Mouse (Mus musculus) spleen, postnatal 10 days (tissue): ENCODE results near the gene Bgn.

Experiments
- DNase-seq, 2 experiments: peaks; one replicate each; pipeline ENCODE4 v3.0.0; 2021 to 2022; ENCODE audit warnings: low spot score in 2 of 2

Bgn gene

DNA sequence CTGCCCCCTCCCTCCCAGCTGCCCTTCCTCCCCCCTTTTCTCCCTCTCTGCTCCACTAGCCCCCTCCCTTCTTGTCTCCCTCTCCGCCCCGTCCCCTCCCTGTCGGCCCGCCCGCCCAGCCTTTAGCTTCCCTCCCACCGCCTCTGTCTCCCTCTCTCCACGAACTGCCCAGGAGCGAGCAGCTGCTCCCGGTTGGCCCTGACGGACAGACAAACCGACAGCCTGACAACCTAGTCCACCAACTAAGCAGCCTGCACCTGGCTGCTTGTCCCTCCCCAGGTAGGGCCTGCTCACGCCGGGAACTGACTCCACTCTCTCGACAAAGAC, at the start of gene Bgn:
Gene Bgn (plus strand): TSS at position 119 of the 327 bp plus-strand sequence.
- no peak for DNase-seq

DNA sequence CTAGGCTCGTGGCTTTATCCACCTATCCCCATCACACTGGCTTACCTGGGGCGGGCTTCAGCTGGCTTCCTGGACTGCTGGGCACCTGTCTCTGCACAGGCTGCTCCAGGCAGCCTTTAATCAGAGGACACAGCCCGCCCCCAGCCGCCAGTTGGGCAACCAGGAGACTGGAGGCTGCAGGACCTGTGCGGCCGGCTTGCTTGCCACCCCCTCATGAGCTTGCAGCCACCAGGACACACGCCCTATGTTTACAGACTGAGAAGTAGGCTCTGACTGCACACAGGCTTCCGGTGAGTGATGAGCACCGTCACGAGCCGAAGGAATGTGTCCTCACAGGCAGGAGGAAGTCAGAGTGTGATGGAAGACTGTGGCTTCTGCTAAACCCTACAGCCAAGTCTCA, 48.1 kb upstream of the Bgn start, which contains the start of gene Trex2:
Gene Trex2 (minus strand): TSS at position 93 of the 400 bp plus-strand sequence.
- no peak for DNase-seq

DNA sequence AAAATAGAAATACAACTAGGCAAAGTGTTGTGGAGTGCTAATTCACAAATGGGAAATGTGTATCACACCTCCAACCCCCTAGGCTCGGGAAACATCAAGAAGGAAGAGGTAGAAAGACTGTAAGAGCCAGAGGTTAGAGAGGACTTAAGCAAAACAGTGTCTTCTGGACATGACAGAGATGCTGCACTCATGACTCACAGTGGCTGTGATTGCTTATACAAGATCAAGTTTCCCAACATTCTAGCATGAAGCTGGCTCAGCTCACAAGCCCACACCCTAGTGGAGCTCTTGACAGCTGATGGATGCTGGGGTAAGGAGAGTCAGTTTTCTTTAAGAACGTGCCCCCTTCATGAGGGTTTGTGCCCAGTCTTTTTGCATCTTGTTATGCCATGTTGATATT, 42.0 kb upstream of the Bgn start:
- no peak for DNase-seq

DNA sequence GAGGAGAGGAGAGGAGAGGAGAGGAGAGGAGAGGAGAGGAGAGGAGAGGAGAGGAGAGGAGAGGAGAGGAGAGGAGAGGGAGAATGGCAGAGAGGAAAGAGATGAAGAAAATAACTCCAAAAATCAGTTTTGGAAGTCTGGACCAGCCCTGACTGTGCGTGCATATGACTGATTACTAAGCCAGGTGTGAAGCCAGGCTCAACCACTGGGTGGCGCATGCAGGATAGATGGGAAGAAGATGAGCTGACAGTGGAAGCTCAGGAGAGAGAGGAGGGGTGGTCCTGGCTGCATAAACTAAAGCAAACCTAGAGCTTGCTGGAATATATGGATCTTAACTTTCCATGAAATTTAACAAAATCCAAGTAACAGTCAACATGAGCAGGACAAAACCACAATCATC, 31.5 kb upstream of the Bgn start:
- DNase-seq: peak; percentile 50 to 76

DNA sequence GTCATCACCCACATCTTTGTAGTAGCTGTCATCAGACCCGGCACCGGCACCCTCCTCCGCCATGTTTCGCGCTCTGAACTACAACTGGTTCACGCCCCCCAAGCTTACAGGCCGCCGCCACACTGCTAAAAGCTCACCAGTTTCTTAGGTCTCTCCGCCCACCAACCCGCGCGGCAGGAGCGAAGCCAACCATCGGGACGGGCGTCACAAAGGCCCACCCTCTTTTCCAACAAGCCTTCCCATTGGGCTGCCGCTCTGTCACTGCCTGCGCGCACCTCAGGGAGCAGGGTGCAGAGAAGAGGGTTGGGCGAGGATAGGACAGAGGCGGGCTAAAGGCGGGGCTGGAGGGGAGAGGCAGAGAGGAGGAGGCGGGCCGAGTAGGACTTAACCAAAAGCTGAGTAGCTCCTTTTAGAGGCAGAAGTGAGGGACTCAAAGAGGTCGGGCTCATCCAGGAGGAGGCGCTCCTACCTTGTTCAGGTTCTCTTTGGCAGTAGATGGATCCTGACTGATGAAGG, 24.5 kb upstream of the Bgn start, which contains the start of gene Haus7:
Gene Haus7 (minus strand): TSS at position 168 of the 516 bp plus-strand sequence.
- peak; percentile 63 to 90 for DNase-seq

DNA sequence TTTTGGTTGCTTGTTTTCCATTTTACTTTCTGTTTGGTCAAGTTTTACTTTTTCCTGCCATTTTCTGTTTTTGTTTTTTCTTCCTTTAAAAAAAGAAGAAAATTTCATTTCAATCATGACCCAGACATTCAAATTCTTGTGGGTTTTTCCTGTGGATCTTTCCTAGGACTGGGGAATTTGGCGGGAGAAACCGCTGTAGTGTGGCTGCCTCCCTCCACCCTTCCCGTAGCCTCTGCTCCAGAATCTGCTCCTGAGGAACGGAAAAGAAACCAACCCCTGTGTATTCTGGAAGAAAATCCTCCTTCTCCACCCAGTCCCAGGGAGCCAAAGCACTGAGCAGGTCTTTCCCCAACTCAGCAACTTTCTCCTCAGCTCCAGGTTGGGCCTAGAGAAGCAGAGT, 22.6 kb upstream of the Bgn start:
- DNase-seq: no peak

DNA sequence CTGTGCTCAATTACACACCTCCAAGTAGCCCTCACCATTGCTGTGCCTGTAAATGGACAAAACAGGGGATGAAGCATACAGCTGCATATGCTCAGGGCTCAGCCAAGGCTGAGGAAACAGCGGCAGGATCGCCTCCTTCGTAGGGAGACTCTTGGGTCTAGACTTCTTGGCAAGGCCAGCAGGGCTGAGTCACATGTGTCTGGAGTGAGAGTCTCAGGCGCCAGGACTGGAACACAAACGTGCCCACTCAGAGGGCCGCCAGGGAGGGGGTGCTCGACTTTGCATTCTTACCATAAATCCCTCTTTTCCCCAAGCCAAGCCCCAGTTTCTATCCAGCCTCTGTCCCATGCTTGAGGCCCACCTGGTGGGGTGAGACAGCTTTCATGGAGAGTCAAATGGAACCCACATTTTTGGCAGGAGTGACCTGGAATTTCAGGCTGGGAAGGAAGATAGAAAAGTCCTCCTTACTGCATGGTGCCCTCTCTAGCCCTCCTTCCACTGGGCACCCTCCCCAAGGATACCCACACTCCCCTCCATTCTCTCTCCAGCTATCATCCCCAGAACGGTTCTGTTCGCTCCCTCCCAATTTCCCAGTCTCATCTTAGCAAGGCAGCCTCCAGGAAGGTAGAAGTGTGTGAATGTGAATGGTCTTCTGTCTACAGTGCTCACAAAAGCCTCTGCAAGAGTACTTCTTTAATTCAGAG, 17.8 kb upstream of the Bgn start:
- DNase-seq: no peak

DNA sequence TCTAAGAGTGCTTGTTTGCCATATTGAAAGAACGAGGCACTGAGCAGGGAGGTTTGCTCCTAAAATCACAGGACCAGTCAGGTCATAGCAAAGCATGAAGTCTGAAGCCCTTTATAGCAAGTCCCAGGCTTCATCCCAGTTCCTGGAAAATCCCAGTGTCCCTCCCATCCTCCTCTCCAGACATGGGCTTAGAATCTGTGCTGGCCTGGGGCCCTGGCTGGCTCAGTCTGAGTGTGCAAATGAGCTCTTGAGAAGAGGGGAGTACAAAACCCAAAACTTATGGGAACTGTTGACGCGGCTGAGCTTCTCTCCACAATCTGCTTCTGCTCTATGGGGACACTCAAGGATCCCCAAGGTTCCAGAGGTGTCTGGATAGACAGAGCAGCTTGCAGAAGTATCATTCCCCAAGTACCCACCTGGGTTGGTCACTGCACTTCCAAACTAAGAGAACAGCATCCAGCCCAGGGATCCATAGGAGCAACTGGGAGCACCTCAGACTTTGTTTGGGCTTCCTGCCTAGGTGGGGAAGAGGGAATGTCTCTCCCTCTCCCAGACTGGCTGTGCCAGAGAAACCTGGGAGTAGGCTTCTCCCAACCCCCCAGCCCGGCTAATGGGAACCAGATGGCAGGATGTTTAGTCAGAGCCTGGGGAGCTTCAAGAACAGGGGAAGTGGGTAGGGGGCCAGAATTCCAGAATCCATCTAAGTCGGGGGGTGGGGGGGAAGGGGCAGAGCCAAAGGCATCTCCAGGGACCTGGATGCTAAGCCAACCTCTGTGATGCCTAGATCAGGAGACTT, 15.8 kb upstream of the Bgn start:
- no peak for DNase-seq

DNA sequence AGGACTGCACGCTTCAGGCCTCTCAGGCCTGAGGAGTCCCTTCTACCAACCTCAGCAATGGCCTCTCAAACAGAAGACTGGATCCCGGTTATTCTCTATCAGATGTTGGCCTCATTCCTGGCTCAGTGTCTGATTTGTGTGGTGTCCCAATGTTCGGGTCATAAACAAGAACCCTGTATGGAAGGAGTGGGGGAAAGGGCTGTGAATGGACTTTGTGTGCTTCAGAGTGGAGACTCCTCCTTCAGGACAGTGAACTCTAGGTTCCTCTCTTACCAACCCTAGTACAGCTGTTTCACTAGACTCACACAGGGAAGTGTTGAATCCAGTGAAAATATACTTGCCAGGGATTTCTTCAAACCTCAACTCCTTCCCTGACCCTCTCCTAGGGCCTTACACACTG, 15.1 kb upstream of the Bgn start:
- no peak for DNase-seq

DNA sequence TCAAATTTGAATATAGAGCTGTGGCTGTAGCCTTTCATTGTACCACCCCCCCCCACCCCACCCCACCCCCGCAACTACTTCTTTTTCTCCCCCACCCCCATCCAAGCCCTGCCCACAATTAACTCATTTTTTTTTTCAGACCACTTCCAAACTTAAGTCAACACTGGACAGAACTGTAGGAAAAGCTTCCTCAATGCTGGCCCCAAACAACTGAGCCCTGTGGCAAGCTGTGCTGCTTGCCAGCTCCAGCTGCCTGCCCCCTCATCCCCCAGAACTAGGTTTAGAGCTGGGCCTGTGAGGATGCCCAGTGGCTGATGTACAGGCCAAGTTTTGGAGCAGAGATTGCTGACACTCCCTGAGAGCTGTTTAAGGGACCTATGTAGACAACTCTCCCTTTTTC, 14.7 kb upstream of the Bgn start:
- DNase-seq: no peak

DNA sequence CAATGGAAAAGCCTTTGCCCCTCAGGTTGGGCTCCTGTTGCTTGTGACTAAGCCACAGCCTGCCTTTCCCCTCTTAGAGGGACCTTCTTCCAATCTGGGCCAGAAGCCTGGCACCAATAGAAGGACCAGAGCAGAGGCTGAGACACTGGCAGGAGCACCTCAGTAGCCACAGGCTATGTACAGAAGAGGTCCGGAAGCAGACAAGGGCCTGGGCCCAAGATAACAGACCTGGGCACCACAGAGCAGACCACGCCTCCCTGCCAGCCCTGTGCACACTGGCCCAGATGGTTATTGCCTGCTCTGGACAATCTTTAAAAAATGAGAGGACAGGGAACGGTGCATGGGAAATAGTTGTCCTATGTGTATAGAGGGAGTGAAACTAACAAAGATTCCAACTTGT, 11.6 kb upstream of the Bgn start:
- no peak for DNase-seq

DNA sequence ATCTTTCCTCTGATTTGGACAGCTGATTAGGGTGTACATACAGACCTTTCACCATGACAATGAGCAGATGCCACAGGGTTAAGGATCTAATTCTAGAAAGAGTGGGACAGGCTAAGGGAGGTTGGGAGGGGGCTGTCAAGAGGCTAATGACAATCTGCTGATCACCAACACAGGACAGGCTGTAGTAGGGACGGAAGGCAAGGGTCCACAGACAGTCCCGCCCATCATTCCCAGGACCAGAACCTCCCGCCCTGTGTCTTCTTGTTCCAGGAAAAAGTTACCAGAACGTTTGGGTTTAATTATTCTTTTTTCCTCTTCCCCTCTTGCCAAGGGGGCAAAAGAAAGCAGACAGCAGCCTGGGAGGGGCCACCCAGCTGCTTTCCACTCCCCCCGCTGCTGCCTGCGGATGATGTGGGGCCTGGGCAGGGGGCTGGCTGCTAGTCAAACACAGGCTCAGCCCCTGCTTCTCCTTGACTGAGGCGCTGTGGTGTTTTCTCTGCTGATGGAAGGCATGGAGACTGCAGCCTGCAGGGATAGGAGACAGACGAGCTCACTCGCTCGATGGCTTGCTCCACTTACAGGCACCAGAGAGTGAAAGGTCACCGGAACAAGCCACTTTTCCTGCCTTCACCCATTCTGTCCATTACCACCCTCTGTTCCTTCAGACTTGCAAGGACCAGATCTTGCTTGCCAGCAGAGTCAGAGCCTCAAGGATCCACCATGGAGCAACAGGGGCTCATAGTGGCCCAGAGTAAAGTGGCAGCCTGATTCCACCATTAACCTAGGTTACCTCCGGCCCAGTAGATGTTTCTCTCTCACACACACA, 8.8 kb upstream of the Bgn start:
- DNase-seq: no peak

DNA sequence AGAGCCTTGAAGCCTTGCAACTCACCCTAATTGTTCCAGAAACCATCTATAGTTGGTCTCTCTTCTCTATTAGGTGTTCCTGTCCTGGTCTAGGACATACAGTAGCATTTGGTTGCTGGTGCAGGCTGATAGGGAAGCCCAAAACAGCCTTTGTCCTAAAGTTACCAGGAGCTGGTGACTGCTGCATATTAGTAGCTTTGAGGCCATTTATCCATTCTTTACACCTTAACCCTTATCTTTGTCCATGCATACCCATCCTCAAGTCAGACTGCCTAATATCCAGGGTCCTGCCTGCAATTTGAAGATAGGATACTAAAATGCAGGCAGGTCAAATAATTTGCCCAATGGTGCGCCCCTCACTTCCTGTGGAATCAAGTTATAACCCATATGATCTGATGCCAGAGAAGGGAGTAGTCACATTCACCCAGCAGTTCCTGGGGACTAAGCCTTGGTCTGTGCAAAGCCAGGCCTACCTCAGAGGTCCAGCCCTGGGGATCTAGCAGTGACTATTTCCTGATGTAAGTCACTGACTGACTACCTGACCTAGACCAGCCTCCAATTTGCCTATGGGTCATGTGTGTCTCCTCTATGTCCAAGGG, 7.6 kb upstream of the Bgn start:
- no peak for DNase-seq

DNA sequence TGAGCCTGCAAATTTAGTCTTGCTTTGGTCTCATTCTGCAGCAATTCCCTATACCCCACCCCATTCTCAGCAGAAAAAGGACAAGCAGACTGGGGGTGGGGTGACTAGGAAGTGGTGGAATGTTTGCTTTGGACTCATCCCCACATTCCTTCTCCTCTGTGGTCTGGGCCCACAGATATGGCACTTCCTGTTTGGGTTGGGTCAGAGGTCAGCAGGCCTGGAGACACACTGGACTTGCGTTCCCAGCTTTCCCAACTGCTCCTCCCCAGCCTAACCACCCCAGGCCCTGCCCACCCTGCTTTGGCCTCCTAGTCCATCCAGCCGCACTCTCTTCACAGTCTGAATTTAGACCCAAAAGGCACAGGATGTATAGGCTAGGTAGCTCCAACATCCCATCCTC, 6.8 kb upstream of the Bgn start:
- no peak for DNase-seq

DNA sequence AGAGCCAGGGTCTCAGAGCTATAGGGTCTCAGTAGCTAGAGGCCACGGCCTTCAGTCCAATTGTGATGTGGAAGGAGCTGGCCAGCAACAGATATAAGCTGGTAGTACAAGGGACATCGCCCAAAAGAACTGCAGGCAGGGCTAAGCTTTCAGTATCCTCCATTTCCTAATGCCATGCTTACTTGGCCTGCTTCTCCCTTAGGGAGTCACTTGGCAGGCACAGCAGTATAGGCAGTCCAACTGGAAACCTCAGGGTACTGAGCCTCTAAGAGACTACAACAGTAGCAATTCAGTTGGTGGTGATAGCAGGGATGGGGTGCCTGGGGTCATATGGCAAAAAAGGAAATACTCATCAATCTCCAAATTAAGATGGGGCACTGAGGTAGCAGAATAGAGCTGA, 5.9 kb upstream of the Bgn start:
- DNase-seq: no peak

DNA sequence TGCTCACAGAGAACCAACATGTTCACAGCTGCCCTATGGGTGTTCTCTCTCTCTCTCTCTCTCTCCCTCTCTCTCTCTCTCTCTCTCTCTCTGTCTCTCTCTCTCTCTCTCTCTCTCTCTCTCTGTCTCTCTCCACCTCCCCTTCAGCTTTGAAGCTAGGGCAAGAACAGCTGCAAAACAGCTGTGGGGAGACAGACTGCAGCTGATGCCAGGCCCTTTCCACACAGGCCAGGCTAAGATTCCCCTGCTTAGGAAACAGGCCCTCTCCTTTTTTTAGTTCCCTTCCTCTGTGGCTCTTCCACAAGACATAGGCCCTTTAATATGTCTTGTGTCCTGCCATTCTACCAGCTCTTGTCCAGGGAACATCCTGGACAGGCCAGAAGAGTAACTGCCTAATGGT, 3.7 kb upstream of the Bgn start:
- DNase-seq: no peak

DNA sequence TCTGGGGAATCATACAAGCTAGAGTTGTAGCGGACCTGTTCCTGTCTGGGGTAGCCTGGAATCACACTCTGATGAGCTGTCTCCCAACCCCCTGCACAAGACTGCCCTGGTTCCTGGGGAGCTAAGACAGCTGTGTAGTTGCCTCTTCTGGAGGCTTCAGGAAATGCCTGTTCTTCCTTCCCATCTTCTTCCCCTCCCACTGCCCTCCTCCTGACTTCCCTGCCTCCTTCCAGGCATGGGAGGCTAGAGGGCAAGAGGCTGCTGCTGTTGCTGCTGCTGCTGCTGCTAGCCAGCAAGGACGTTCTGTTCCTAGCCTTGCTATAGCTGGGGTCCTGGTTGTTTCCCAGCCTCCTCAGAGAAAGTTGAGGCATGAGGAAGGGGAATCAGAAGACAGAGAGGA, 3.1 kb upstream of the Bgn start:
- DNase-seq: no peak

DNA sequence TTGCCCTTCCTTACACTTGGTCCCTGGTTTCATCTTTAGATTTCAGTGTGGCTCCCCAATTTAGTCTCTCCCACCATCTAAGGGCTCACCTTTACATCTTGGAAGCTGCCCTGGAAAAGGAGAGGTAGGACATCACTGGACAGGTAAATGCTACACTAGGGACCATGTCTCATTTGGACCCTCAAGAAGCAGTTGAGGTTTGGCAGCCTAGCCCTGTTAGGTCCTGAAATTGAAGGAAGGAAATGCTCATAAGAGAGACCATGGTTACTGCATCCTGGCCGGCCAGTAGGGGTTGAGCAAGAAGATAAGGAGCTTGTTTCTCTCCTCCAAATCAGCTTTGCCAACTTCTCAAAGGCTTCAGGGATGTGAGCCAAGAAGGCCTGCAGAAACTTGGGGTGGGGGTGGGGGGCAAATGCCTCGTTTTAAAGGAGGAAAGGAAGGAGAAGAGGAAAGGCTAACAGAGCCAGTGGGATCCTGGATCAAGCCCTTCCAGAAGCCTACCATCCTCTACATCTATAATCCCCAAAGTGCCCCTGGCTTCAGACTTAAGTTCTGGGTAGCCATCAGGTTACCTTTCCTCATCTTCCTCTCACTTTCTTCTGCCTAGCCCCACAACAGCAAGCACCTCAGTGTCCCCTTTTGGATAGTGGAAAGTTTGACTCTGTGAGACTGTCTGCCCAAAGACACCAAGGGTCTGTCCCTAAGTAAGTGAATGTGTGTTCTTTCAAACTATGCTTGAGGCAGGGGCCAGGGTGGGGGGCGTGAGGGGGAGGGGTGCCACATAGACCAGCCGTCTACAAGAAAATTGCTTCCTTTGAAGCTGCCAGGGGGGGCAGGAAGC, 539 bp upstream of the Bgn start:
- no peak for DNase-seq

DNA sequence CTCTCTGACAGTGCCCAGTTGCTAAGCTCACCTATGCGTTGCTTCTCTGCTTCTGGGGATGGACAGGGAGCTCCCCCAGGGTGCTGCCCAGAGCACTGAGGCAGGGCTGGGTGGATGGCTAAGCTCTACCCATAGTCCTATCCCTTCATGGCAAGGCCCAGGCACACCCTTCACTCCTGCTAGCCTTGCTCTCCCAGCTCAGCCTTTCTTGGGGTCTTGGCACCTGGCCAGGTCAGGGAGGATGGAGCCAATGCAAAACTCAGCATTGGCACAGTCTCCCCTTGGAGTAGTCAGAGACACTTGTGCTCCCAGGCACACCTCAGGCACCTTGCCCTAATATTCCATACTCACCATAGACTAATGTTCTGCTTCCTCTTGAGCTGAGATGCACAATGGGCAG, 674 bp downstream of the Bgn start:
- no peak for DNase-seq

DNA sequence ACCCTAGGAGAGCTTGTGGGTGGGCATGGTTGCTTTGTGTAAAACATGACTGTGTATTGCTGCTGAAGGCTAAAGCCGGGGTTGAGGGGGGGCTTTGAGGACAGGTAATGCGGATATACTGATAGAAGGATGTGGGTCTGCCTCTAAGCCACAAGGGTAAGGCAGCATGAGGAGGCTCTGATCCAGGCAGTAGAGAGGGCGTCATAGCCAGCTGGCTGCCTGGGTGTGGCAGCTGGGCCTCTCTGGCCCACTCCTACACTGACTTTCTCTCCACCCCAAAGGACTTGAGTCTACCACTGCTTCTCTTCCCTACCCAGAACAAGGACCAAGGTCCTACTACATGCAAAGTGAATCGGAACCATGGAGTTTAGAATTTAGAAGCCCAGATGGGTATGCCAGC, 1.5 kb downstream of the Bgn start:
- no peak for DNase-seq

DNA sequence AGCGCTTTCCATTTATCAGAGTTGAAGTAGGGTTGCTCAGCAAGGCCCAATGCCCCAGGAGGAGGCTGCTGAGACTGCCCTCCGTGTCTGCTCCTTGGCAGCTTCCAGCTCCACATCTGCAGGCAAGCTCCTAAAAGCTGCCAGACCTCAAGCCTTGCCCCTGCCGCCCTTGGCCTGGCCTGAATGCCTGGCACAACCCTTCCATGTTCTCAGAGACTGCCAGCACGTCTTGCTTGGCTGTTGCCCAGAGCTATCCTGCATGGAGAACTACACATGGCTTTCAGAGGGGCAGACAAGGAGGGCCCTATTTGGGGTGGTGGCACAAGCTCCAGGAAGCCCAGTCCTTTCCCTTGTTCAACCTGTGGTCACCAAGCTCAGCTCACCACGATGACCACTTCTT, 3.5 kb downstream of the Bgn start:
- DNase-seq: no peak
